Mouse (Mus musculus): Measurements from ENCODE around the gene Sptbn1. TPM values are rescaled to one million over a fixed set of nuclear protein-coding genes. Genes with fewer than 3 reads are reported as not detected.
"Not testable (repeated sequence)": the region's sequence is repeated elsewhere in the genome, so short reads cannot be mapped to it uniquely, and the experiment has no call there.

Gene Sptbn1
- polyA plus RNA-seq, 1 experiment: 342 TPM

GRCm38 (mm10) chr11:30257085-30257484 is 10.9 kb downstream of the Sptbn1 start:
- no peak for DNase-seq (ENCODE audit: extremely low spot score in 1 of 2, low spot score in 1 of 2)

DNA sequence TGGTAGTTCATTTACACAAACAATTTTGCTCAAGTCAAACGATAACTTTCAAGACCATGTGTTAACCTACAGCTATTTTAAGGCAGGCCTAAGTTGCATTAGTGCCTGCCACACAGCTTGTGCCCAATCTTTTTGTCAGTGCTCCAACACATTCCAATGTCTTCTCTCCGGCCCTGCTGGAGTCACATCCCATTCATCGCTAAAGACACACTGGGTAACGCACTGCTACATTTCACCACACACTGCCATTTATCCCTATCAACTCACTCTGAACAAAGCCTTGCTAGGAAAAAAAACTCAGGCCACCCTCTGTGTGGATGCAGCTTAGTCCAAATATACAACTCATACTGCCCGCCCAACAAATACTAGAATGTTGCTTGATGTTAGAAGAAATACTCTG is 11.5 kb downstream of the Sptbn1 start:
- no peak for DNase-seq (ENCODE audit: extremely low spot score in 1 of 2, low spot score in 1 of 2)

DNA sequence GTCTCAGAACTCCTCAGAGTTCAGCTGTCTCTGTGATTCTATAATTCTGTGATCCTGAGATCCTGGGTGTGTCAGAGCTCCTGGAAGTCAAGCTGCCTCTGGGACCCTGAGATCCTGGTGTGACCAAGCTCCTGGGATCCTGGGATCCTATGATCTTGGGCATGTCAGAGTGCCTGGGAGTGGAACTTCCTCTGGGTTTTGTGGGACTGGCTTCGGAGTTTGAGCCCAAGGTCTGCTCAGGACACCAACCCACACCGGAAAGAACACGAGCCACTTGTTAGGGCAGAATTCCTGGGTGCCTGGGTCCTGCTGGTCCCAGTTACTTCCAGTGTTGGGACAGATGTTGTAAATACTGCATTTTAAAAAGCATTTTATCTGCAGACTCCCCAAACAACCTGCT is 12.8 kb downstream of the Sptbn1 start:
- DNase-seq (ENCODE audit: extremely low spot score in 1 of 2, low spot score in 1 of 2): not testable (repeated sequence)

GRCm38 (mm10) chr11:30251294-30251904 is 16.6 kb downstream of the Sptbn1 start:
- DNase-seq (ENCODE audit: extremely low spot score in 1 of 2, low spot score in 1 of 2): no peak

GRCm38 (mm10) chr11:30249452-30250016 is 18.4 kb downstream of the Sptbn1 start:
- DNase-seq (ENCODE audit: extremely low spot score in 1 of 2, low spot score in 1 of 2): no peak

DNA sequence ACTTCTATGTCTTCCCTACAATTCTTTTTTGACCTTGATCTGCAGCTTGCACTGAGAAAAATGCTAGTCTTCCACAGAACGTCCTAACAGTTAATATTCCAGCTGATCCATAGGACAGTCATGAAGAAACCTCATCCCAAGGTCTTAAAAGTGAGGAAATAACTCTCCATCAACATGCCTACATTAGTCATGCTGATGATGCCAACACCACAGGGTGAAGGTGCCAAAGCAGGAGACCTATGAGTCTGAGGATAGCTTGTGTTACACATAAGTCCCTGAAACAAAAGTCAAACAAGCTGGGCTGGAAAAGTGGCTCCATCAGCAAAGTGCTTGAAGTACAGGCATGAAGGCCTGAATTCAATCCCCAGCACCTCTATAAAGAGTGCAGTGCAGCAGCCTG is 20.9 kb downstream of the Sptbn1 start:
- DNase-seq (ENCODE audit: extremely low spot score in 1 of 2, low spot score in 1 of 2): no peak

GRCm38 (mm10) chr11:30246161-30246560 is 21.8 kb downstream of the Sptbn1 start:
- no peak for DNase-seq (ENCODE audit: extremely low spot score in 1 of 2, low spot score in 1 of 2)

DNA sequence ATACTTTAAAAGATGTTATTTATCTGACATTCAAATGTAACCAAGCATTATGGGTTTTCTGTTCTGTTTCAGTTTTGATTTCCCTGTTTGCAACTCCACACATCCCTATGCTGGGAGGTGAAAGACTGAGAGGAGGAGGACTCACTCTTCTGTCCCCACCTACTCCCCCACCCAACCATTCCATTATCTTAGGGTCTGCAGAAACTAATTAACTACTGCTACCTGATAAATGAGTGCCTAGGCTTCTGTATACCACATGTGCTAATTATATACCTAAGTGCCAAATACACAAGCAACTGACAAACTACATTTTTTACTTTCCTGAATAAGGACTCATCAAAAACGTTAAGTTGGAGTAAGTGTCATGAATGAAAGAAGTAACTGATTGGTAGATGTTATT is 23.8 kb downstream of the Sptbn1 start:
- no peak for DNase-seq (ENCODE audit: extremely low spot score in 1 of 2, low spot score in 1 of 2)

- peak; percentile 37 to 61 for DNase-seq (ENCODE audit: extremely low spot score in 1 of 2, low spot score in 1 of 2)
These were observed 24.4 kb downstream of the Sptbn1 start for GRCm38 (mm10) chr11:30243591-30243990.

DNA sequence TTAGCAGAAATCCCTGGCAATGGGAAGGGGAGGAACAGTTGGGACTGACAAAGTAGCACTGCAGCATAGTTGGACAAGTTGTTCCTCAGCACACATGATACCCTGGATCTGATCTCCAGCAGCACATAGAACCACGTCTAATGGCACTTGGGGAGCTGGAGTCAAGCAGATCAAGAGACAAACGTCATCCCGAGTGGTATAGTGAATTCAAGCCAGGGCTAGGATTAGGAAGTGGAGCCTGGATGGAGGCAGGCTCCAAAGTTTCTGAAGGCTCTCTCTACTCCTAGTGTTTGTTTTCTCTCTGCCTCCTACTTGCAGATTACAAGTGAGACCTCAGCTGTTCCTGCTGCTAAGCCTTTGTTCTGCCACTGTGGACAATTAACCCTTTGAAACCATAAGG is 27.1 kb downstream of the Sptbn1 start:
- DNase-seq (ENCODE audit: extremely low spot score in 1 of 2, low spot score in 1 of 2): no peak

DNA sequence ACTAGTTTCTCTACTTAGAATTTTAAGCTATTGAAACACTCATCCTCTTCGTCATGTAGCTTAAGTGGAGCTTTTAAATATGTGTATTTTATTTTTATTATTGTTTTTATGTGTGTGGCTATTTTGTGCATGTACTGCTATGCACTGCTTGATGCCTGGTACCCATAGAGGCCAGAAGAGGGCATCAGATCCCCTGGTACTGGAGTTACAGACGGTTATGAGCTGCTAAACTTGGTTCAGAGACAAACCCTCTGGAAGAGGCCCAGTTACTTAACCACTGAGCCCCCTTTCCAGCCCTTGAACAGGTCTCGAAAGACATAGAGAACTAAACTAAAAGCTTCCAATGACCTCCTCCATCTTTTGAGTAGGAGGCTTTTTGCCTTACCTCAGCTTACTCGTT is 30.0 kb downstream of the Sptbn1 start:
- DNase-seq (ENCODE audit: extremely low spot score in 1 of 2, low spot score in 1 of 2): peak in 1 of 2 experiments; percentile 26

DNA sequence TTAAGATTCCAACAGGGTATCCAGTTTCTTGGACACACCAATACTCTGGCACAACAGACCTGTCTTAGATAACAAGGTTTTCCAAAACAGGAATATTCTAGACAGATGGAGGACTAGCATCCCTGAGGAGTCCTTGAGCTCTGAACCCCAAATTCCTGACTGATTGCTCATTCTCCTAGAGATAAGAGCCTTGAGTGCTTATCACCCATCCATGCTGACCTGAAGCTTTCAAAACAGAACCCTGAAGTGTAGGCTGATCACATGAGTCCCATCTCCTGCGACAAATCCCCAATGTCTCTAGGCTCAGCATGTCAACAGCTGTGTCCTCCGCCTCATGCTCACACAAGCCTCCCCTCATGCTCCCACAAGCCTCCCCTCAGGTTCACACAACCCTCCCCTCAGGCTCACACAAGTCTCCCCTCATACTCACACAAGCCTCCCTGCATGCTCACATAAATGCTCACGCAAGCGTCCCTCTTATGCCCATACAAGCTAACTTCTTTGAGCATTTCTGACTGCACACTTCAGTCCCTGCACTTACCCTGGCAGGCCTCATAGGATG is 31.2 kb downstream of the Sptbn1 start:
- DNase-seq (ENCODE audit: extremely low spot score in 1 of 2, low spot score in 1 of 2): no peak

DNA sequence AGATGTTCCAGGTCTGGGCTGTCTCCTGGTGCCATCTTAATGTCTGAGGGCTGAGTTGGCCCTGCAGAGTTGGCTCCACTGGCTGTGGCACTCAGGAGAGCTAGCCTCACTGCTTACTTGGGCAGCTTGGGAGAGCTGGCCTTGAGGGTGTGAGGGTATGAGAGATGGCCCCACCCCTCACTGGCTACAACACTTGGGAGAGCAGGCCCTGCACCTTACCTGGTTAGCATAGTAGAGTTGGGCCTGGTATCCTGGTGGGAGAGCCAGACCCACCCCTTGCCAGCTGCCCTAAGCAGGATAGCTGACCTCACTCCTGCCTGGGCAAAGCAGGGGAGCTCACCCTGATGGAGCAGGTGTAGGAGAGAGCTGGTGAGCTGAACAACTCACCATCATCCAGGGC is 32.3 kb downstream of the Sptbn1 start:
- DNase-seq (ENCODE audit: extremely low spot score in 1 of 2, low spot score in 1 of 2): no peak

DNA sequence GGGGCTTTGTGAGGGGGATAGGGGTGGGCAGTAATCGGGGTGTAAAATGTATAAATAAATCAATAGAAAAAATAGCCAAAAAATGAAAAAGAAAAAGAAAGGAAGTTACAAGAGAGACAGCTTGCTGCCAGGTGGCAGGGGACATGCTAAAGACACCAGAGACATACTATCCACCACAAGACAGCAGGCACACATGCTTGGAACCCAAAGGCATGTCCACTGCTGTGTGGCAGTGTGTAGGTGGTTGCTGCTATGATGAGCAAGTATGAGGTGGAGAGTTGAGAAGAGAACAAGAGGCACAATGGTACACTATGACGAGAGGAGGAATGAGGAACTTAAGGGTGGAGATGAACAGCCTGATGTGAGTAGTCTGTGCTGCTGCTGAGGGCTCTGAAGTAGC is 32.8 kb downstream of the Sptbn1 start:
- DNase-seq (ENCODE audit: extremely low spot score in 1 of 2, low spot score in 1 of 2): no peak

GRCm38 (mm10) chr11:30233946-30234345 is 34.0 kb downstream of the Sptbn1 start:
- no peak for DNase-seq (ENCODE audit: extremely low spot score in 1 of 2, low spot score in 1 of 2)

- peak in 1 of 2 experiments; percentile 38 for DNase-seq (ENCODE audit: extremely low spot score in 1 of 2, low spot score in 1 of 2)
These were observed 35.9 kb downstream of the Sptbn1 start for GRCm38 (mm10) chr11:30232082-30232481.

GRCm38 (mm10) chr11:30231336-30231735 is 36.6 kb downstream of the Sptbn1 start:
- no peak for DNase-seq (ENCODE audit: extremely low spot score in 1 of 2, low spot score in 1 of 2)

GRCm38 (mm10) chr11:30230330-30230771 is 37.6 kb downstream of the Sptbn1 start:
- DNase-seq (ENCODE audit: extremely low spot score in 1 of 2, low spot score in 1 of 2): no peak

GRCm38 (mm10) chr11:30226756-30227155 is 41.2 kb downstream of the Sptbn1 start:
- DNase-seq (ENCODE audit: extremely low spot score in 1 of 2, low spot score in 1 of 2): no peak

- no peak for DNase-seq (ENCODE audit: extremely low spot score in 1 of 2, low spot score in 1 of 2)
These were observed 43.4 kb downstream of the Sptbn1 start for GRCm38 (mm10) chr11:30224599-30224998.

DNA sequence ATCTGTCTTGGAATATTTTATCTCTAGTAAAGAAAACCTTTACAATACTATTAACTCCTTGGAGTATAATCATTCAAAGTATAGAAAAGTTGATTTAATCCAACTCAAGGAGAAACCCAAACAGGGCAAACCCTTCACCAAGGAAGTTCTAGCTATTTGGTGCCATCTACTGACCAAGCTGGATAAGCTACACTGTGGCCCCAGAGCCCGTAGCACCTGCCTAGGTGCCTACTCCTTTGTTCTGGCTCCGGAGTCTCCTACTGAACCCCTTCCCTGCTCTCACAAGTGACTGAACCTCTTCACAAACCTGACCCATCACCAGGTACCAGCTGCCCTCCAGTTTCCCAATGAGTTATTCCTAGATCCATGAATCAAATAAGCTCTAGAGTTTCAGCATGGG is 45.3 kb downstream of the Sptbn1 start:
- no peak for DNase-seq (ENCODE audit: extremely low spot score in 1 of 2, low spot score in 1 of 2)

DNA sequence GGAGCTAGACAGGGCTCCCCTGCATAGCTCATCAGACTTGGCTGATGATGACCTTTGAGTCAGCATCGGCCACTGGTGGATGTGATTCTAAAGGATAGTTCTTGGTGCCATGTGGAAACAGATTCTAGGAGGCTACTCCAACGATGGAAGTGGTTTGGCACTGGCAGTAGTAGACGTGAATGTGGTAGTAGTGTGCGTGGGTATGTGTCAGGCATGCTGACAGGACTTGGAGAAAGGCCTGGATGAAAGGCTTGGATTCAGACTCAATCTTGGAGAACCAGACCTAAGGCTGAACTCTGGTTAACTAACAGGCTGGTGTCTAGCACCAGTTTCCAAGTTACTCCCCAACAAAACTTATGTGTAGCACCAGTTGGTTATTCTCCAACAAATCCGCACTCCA is 46.9 kb downstream of the Sptbn1 start:
- peak in 1 of 2 experiments; percentile 39 for DNase-seq (ENCODE audit: extremely low spot score in 1 of 2, low spot score in 1 of 2)
